Mouse (Mus musculus): ENCODE measurements around the gene Chst10. TPM values are rescaled to one million over a fixed set of nuclear protein-coding genes. Genes with fewer than 3 reads are reported as not detected.

Gene Chst10
- polyA plus RNA-seq, 1 experiment from 2014 or later, result 1.1 TPM

Other genes starting within 250 kb of the Chst10 start
- 2.4 and 2.6 TPM in 2 replicates for gene Aff3, start 233.2 kb downstream of the Chst10 start, polyA plus RNA-seq (2015; fragmentation: Nextera tagmentation; extraction: Ambion mirVana)
- gene Lonrf2, start 61.5 kb downstream of the Chst10 start, polyA plus RNA-seq (2015; fragmentation: Nextera tagmentation; extraction: Ambion mirVana), result 0.38 and 0.40 TPM in 2 replicates
- not detected in 2 replicates for gene Nms, start 41.0 kb upstream of the Chst10 start, polyA plus RNA-seq (2015; fragmentation: Nextera tagmentation; extraction: Ambion mirVana)
- gene Pdcl3, start 87.4 kb upstream of the Chst10 start, polyA plus RNA-seq (2015; fragmentation: Nextera tagmentation; extraction: Ambion mirVana), result 167 and 181 TPM in 2 replicates